Mouse (Mus musculus) MEL-GATA-1-ER (cell line): ENCODE results near the gene Snx6.
"Not testable (repeated sequence)": the region's sequence is repeated elsewhere in the genome, so short reads cannot be mapped to it uniquely, and the experiment has no call there.

Experiments used
- DNase-seq: peaks from one replicate; pipeline ENCODE4 v3.0.0-alpha.2; 2012; ENCODE audit warnings: low read depth; ENCODE audit errors: extremely low read depth

Snx6 gene

DNA sequence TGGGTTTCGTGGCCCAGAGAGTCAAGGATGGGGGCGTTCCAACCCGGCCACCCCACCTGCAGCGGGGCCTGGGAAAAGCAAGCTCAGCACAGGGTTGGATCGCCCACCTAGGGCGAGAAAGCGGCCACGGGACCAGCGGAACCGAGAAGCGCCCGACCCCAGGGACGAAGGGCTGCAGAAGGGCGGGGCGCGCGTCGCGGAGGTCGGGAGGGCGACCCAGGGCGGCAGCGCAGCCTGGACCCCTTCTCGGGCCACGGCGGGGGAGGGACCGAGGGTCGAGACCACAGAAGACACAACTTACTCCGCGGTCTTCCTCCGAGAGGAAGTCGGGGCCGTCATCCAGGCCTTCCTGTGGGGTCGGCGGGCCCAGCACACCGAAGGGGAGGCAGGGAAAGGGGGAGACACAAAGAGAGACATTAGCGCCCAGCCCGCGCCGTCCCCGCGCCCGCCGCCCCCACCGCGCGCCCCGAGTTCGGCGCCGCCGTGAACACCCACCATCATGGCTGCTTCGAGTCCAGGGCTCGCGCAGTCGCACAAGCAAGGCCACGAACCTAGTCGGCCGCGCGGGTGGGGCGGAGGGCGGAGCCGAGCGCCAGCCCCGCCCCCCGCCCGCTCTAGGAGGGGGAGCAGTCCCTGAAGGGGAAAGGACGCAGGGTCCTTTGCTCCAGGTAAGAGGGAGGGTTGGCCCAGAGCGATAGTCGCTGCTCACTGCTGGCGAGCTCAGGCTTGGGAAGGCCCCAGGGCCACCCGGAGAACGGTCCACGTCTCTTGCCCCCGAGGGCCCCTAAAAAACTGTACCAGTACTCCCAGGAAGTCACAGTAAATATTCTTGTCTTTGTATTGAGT lies at the start of gene Snx6:
TSS of gene Snx6 (minus strand) at position 551 of the 846 bp plus-strand sequence.
- peak; percentile 50 for DNase-seq

DNA sequence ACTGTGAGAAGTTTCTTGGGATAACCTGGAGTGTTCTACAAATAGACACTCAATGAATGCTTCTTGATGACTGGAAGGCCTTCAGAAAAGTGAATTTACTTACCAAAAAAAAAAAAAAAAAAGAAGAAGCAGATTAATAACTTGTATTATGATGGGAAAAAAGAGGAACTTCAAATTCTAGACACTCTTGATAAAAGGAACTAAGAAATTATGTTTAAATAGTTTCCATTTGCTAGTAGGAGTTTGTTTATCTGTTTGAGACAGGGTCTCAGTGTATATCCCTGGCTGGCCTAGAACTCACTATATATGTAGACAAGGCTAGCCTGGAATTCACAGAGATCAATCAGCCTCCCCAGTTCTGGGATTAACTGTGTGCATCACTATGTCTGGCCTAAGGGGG lies 48.9 kb upstream of the Snx6 start:
- DNase-seq = peak; percentile 70

DNA sequence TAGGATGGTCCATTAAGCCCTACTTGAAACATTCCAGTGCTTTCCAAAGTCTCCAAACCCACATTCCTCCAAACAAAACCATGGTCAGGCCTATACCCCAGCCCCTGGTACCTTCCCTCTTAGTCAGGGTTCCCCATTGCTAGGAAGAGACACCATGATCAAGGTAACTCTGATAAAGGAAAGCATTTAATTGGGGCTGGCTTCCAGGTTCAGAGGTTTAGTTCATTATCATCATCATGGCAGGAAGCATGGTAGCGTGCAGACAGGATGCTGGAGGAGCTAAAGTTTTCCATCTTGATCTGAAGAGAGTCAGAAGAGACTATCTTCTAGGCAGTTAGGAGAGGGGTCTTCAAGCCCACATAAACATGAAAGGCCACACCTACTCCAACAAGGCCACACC lies 46.1 kb upstream of the Snx6 start:
- DNase-seq = no peak

DNA sequence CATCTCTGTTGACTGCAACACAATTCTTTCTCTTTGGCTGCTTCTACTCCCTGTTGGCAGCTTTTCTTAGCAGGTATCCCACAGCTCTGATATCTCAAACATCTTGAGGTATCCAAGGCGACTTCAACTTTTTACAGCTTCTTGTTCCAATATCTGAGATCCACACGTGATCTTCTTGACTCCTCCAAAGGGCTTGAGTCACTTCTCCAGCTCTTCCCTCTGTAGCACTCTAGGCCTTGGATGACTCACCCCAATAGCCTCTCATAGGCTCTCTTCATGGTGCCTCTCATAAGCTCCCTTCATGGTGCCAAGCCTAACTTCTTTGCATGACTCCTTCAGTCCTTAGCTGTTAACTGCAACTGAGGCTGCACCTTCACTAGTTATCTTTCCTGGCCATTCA lies 44.3 kb upstream of the Snx6 start:
- no peak for DNase-seq

DNA sequence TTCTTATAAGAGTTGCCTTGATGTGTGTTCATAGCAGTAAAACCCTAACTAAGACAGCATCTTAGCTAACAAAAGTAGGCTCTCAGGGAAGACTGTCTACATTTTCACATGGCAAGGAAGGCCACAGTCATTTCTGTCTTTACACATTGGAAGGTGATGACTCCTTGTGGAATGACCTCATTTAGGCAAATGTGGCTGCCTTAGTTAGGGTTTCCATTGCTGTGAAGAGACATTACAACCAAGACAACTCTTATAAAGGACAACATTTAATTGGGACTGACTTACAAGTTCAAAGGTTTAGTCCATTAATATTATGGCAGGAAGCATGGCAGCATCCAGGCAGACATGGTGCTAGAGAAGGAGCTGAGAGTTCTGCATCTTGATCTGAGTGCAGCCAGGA lies 43.4 kb upstream of the Snx6 start:
- no peak for DNase-seq

DNA sequence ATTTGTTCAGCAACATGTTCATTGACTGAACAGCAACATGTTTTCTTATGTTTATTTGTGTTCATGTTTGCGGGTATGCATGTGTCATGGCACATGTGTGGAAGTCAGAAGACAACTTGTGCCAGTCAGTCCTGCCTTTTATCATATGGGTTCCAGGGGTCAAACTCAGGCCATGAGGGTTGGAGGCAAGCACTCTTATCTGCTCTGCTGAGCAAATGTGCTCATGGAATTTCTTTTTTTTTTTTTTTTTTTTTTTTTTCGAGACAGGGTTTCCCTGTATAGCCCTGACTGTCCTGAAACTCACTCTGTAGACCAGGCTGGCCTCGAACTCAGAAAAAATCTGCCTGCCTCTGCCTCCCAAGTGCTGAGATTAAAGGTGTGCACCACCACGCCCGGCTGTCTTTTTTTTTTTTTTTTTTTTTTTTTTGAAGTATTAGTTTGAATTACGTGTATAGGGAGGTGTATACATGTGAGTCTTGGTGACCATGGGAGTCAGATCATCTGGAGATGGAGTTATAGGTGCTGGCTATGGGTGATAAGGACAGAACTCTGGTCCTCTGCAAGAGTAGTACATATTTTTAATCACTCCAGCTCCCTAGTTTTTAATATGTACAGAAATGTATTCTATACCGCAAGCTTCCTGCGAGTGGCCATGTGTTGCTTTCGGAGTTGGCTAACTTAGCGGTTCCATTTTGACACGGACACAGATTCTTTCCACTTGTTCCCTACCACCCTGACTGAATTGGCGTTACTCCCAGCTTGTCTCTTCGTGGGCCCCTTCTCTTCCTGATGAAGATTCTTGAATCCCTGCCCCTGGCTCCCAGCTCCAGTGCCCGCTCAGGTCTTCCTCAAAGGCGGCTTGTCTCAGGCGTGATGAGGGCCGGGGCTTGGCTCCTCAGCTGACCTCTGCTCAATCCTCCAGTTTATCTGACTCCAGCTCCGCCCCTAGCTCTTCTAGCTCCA lies 40.4 kb upstream of the Snx6 start:
- no peak for DNase-seq

DNA sequence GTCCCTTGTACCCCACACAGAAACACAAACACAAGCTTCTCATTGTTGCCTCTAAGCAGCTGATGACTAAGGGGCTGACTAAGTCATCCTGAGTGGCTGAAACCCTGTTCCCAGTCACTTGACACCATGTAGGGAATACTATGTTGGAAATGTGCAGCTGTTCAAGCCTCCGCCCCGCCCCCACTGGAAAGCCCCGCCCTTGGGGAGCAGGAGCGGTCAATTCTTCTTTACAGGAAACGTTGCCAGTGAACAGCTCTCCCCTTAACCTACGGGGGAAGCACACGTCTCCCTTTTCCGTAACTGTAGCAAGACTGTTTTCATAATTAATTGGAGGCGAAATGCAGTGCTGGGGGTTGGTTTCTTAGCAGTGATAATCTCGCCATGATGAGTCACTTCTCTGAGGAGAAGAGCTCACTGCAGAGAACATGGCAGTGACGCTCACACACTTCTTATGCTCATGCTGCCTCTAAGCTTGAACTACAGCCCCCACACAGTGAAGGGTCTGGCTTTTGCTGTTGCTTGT lies 39.5 kb upstream of the Snx6 start:
- no peak for DNase-seq

DNA sequence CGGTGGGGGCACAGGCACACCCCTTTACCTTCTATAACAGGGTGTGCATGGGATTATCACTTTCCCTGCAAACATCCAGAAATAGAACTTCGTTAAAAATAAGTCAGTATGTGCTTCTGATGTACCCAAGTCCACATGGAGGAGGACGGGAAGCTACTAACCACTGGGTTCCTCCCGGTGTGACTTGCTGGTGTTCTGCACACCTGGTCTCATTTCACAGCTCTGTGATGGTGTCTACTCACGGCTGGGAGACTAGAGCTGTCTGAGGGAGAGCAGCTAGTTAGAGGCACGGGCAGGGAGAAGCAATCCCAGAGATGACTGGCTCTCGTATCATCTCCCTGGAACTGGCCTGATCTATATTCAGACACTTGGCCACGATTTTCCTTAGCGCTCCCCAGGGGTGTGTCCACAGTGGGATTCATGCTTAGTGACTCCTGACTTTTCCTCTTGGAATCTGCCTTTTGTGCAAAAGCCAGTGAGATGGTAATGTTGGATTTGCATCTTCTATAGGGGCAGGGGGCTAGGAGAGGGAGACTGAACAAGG lies 38.4 kb upstream of the Snx6 start:
- no peak for DNase-seq

DNA sequence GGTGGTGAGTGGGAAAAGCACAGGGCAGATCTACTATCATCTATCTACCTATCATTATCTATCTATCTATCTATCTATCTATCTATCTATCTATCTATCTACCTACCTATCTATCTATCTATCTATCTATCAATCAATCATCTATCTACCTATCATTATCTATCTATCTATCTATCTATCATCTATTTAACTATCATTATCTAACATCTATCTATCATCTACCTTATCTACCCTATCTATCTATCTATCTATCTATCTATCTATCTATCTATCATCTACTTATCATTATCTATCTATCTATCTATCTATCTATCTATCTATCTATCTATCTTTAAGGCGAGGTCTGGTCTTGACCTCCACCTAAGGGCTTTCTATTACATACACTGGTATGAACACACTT lies 36.4 kb upstream of the Snx6 start:
- DNase-seq = not testable (repeated sequence)

DNA sequence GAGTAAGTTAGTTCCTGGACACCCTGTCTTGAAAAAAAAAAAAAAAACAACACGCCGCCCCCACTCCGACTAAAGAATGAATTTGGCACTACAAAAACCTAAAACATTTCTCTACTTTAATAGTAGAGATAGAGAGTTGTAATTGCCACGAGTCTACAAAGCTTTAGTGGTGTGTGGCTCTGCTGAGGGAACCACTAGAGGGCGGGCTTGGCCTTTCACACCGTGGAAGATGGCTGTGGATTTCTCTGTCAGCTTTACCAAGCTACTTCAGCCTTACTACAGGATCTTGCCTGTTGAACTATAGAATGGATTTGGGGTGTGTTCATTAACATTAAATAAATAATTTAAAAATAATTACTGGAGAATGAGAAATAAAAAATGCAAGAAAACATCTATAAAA lies 35.1 kb upstream of the Snx6 start:
- peak; percentile 62 for DNase-seq

DNA sequence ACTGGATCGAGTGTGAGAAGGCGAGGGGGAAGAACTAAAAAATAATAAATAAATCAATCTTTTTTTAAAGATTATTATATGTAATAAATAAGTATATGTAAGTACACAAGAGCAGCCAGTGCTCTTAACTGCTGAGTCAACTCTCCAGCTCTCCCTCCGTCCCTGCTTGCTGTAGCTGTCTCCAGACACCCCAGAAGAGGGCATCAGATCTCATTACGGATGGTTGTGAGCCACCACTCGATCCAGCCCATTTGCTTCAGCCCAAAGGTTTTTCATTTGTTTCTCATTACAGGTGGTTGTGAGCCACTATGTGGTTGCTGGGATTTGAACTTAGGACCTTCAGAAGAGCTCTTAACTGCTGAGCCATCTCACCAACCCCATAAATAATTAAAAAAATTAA lies 34.4 kb upstream of the Snx6 start:
- DNase-seq = no peak

DNA sequence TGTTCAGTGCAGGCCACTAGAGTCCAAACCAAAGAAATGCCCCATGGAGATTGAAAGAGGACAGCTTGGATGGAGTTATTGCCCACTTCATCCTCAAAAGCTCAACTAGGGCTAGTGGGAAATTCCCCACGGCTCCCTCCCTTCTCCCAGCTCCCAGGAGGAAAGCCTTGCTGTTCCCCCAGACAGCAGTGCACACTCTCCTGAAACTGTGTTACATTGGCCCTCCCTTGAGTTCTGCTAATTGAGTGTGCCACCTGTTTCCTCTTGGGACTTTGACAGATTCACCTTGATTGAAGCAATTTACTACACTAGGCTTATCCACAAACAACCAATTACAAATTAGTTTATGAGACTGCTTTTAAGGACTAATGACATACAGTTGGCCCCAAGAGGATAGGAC lies 32.5 kb upstream of the Snx6 start:
- DNase-seq = no peak

DNA sequence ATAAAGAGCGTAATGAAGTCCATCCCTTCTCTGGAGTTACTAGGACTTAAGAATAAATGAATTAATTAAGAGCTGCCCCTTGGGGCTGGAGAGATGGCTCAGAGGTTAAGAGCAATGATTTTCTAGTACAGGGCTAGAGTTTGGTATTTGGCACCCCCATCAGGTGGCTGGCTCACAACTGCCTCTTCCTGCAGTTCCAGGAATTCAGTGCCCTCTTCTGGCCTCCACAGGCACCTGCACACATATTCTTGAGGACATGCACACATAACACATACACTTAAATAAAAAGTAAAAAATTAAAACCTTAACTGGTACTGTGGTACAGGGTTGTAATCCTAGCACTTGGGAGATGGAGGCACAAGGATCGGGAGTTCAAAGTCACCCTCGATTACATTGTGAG lies 29.7 kb upstream of the Snx6 start:
- DNase-seq = no peak

DNA sequence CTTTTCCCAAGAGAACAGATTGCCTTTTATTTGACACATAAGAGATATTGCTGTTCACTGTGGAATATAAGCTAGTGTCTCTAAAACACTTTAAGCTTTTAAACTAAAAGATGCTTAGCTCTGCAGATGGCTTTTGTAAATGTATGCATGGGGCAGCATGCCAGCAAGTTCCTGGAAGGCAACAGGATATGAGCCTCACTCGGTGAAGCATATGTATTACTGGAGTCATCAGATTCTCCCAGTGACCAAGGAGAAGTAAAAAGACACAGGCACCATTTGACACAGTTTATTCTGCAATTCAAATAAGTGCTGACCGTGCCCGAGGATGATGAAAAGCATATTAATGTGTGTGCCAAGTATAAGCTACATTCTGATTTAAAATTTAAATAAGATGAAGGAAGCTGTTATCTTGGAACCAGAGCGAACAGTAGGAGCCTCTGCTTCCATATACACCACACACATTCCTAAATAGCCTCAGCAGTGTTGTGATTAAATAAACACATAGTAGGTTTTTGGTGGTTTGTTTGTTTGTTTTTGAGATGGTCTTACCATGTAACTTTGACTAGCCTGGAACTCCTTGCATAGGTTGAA lies 27.4 kb upstream of the Snx6 start:
- DNase-seq = no peak

DNA sequence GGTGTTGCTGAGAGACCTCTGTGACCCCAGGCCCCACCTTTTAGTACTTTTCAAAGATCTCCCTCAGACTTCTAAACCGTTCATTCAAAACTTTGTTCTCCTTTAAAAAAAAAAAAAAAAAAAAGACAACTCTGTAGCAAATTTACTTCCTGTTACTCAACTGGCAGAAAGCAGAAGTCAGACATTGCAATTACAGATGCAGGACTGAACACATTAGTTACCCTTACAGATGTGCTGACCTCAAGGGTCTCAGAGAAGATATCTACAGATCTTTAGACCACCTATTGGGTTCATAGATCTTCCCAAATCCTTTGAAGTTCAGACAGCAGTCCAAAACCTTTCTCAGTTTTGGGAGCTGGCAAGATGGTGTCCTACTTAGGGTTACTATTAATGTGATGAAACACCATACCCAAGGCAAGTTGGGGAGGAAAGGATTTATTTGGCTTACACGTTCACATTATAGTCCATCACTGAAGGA lies 25.2 kb upstream of the Snx6 start:
- peak; percentile 77 for DNase-seq

DNA sequence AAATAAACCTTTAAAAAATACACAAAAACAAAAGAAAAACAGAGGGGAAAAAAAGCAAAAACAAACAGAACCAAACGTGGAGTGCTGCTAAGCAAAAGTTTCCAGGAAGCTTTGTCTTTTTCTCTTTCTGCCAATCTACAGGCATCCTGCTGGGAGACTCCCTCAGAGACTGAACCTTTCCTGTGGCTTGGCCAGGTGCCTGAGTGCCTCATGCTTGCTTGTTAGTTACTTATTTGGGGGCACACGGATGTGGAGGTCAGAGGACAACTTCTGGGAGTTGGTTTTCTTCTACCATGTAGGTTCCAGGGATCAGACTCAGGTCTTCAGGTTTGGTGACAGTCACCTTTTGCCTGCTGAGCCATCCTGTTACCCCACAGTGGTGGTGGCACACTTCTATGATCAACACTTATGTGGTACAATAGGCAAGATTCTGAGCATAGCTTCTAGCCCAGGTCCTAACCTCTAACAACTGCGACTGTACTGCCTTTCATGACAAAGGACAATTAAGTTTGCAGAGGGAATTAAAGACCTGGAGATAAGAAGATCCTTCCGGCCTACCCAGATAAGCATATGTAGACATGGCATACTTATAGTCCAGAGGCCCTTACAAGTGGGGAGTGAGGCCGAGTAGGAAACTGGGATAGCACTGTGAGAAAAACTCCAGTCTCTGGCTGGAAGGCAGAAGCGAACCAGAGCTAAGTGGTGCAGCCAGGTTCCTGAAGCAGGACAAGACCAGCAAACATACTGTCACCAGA lies 23.9 kb upstream of the Snx6 start:
- DNase-seq = no peak

DNA sequence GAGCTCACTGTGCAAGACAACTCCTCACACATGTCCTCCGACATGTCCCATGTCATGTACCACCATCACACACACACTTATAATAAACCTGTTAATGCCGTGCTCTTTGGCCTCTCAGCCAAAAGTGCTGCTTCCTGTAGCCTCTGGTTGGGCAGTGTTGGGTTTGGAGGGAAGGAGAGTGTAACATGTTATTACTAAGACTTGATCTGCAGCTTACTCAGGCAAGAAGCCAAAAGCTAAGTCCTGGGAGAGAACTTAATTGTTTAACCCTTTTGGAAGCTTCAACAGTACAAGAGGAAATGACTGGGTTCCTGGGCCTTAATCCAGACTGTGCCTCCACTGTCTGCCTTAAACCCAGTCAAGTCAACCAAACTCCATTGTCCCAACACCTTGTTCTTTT lies 14.6 kb upstream of the Snx6 start:
- DNase-seq = no peak

DNA sequence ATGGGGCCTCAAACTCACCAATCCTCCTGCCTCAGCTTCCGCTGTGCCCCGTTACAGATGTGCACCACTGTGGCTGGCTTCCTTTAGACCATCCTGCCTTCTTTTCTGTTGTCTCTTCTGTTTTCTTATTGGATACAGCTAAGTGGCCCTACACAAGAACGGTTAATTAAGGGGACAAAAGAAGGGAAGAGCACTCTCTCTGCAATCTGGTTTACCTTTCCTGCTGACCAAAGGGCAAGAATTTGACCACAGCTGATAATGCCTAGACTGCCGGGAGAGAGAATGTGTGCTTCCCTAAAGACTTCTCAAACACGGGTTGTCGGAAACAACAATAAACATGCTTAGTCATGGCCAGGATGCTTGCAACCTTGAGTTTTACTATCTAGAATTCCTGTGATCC lies 12.0 kb upstream of the Snx6 start:
- DNase-seq = no peak

DNA sequence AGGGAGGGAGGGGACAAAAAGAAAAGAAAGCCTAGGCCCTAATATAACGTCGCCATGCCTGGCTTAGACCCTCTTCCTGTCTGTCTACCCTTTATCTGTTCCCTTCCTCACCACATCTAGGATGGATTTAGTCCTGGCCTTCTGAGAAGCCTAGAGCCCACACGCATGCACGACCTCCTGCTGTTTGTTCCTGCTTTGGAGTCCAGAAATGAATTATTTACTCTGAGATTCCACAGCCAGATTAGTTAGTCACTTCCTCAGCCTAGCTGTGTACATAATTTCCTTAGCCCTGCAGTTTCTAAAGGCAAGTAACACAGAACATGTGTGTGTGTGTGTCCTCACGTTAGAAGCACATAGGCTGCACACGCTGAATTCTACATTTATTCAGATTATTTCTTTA lies 10.6 kb upstream of the Snx6 start:
- no peak for DNase-seq

DNA sequence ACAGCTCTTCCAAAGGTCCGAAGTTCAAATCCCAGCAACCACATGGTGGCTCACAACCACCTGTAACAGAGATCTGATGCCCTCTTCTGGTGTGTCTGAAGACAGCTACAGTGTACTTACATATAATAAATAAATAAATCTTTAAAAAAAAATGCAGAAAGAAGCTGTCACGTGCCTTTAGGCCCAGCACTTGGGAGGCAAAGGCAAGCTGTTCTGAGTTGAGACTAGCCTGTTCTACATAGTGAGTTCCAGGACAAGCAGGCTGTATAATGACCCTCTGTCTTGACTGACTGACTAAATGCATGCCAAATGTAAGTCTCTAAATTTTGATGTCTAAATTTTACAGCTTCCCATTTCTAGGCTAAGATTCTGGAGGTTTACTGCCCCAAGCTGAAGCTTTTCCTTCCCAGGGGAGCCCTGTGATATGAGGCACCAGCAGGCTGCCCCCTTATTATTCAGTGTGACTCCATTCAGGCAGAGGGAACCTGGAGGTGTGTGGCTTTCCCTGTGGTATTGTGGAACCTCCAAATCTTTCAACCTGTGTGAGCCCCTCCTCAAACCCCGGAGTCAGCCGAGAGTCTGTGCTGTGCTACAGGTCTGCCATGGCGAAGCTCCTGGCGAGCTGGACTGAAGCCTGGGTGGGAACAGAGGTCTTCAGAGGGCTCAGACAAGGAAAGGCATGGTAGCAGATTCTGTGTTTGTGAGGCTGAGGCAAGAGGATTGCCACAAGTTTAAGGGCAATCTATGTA lies 9.9 kb upstream of the Snx6 start:
- no peak for DNase-seq
